Mouse (Mus musculus): Measurements from ENCODE around the gene Agfg2. TPM values are rescaled to one million over a fixed set of nuclear protein-coding genes. Genes with fewer than 3 reads are reported as not detected.
A peak's percentile ranks its signal among the peaks of the same experiment; 100 is the strongest.

The Agfg2 gene
- total RNA-seq, 4 experiments from 2014 or later, result 27.9 to 55.0 (median 41.4) TPM

- DNase-seq, result no peak
Observed at GRCm38 (mm10) chr5:137607860-137608653, 76.5 kb downstream of the Agfg2 start.

- no peak for DNase-seq
Observed at GRCm38 (mm10) chr5:137601365-137601729, 83.2 kb downstream of the Agfg2 start.

- peak; percentile 94 for DNase-seq
Observed at GRCm38 (mm10) chr5:137600619-137601364, 83.7 kb downstream of the Agfg2 start, which contains the start of gene Mospd3. Gene Mospd3, minus strand, starts transcription at chr5:137601058.

Other genes starting within 250 kb of the Agfg2 start
- gene Zan, start 207.7 kb downstream of the Agfg2 start, total RNA-seq (2022), result not detected
- 10 to 100 TPM; 24.4 to 31.1 (median 27.4) TPM for gene Pop7, start 182.2 kb downstream of the Agfg2 start, total RNA-seq (2022)
- 10 to 100 TPM; 38.5 to 67.8 (median 56.6) TPM for gene Gigyf1, start 166.2 kb downstream of the Agfg2 start, total RNA-seq (2022)
- not detected for gene Epo, start 151.5 kb downstream of the Agfg2 start, total RNA-seq (2022)
- gene Gnb2, start 151.2 kb downstream of the Agfg2 start, total RNA-seq (2022), result 100 to 1,000 TPM; 569 to 665 (median 622) TPM
- gene Actl6b, start 131.2 kb downstream of the Agfg2 start, total RNA-seq (2022), result 1 to 10 TPM; 4.4 to 9.1 (median 6.3) TPM
- gene Tfr2, start 114.9 kb downstream of the Agfg2 start, total RNA-seq (2022), result 1 to 10 TPM in 2 of 4 experiments, under 1 TPM in 2; 0.96 to 1.8 (median 1.1) TPM
- 10 to 100 TPM; 42.2 to 65.0 (median 52.4) TPM for gene Mospd3, start 83.7 kb downstream of the Agfg2 start, total RNA-seq (2022)
- gene Pcolce, start 70.9 kb downstream of the Agfg2 start, total RNA-seq (2022), result 1,000 to 10,000 TPM; 1,036 to 1,320 (median 1,219) TPM
- 1 to 10 TPM in 3 of 4 experiments, under 1 TPM in 1; 0.90 to 5.5 (median 3.0) TPM for gene Fbxo24, start 55.7 kb downstream of the Agfg2 start, total RNA-seq (2022)
- 10 to 100 TPM; 25.1 to 35.9 (median 31.4) TPM for gene Lrch4, start 55.6 kb downstream of the Agfg2 start, total RNA-seq (2022)
- 10 to 100 TPM in 3 of 4 experiments, 1 to 10 TPM in 1; 8.2 to 24.1 (median 14.7) TPM for gene Gm20605, start 55.6 kb downstream of the Agfg2 start, total RNA-seq (2022)
- gene Sap25, start 43.4 kb downstream of the Agfg2 start, total RNA-seq (2022), result 10 to 100 TPM in 2 of 4 experiments, 1 to 10 TPM in 2; 2.1 to 14.1 (median 7.4) TPM
- 1 to 10 TPM; 2.6 to 7.5 (median 4.6) TPM for gene Irs3, start 39.0 kb downstream of the Agfg2 start, total RNA-seq (2022)
- gene Nyap1, start 56.9 kb upstream of the Agfg2 start, total RNA-seq (2022), result 10 to 100 TPM in 1 of 4 experiments, 1 to 10 TPM in 3; 4.4 to 10.2 (median 7.1) TPM
- 100 to 1,000 TPM in 2 of 4 experiments, 10 to 100 TPM in 2; 73.9 to 110 (median 94.0) TPM for gene Tsc22d4, start 61.0 kb upstream of the Agfg2 start, total RNA-seq (2022)
- gene Ppp1r35, start 94.1 kb upstream of the Agfg2 start, total RNA-seq (2022), result 10 to 100 TPM; 21.2 to 35.5 (median 27.0) TPM
- gene Mepce, start 102.9 kb upstream of the Agfg2 start, total RNA-seq (2022), result 10 to 100 TPM; 53.8 to 66.8 (median 56.1) TPM
- 1 to 10 TPM; 1.4 to 4.4 (median 2.8) TPM for gene Zcwpw1, start 103.1 kb upstream of the Agfg2 start, total RNA-seq (2022)
- 1 to 10 TPM; 1.8 to 5.8 (median 4.1) TPM for gene Pilra, start 151.6 kb upstream of the Agfg2 start, total RNA-seq (2022)
- 1 to 10 TPM; 1.2 to 3.7 (median 1.9) TPM for gene Pilrb1, start 173.4 kb upstream of the Agfg2 start, total RNA-seq (2022)
- 1 to 10 TPM in 2 of 4 experiments, under 1 TPM in 1, not detected in 1; 0.93 to 3.2 (median 2.2) TPM for gene Pilrb2, start 187.1 kb upstream of the Agfg2 start, total RNA-seq (2022)
- gene Cyp3a13, start 236.9 kb upstream of the Agfg2 start, total RNA-seq (2022), result under 1 TPM in 3 of 4 experiments, not detected in 1; 0.17 to 0.26 (median 0.22) TPM